Mouse (Mus musculus) hindbrain, embryonic 15.5 days (tissue): ENCODE measurements around the gene Serpina3a. TPM values are rescaled to one million over a fixed set of nuclear protein-coding genes. Genes with fewer than 3 reads are reported as not detected.
"Not testable (repeated sequence)": the region's sequence is repeated elsewhere in the genome, so short reads cannot be mapped to it uniquely, and the experiment has no call there.

Experiments
- ATAC-seq: fragments of 200-750 bp; cut with Nextera tagmentation; 2 replicates; pipeline ENCODE4 v1.8.0; 2017; ENCODE audit warnings: low read depth, moderate number of reproducible peaks, moderate TSS enrichment; ENCODE audit not compliant: low FRiP score
- H3K27ac ChIP-seq: fragments of 300-500 bp; sonication (generic); replicated peaks from 2 replicates; pipeline ENCODE4 v1.5.1; 2015; ENCODE audit warnings: mild to moderate bottlenecking, inconsistent platforms
- H3K27me3 ChIP-seq: fragments of 300-500 bp; sonication (generic); 2 replicates; pipeline ENCODE4 v1.6.1; 2015; ENCODE audit warnings: control low read depth, inconsistent platforms
- H3K36me3 ChIP-seq: fragments of 300-500 bp; sonication (generic); 2 replicates; pipeline ENCODE4 v1.6.1; 2015; ENCODE audit warnings: control low read depth, inconsistent platforms
- H3K4me1 ChIP-seq: fragments of 300-500 bp; sonication (generic); replicated peaks from 2 replicates; pipeline ENCODE4 v1.6.1; 2015; ENCODE audit warnings: control low read depth, inconsistent platforms
- H3K4me2 ChIP-seq: fragments of 300-500 bp; sonication (generic); 2 replicates; pipeline ENCODE4 v1.6.1; 2015; ENCODE audit warnings: moderate library complexity, mild to moderate bottlenecking, inconsistent platforms
- H3K4me3 ChIP-seq: fragments of 300-500 bp; sonication (generic); 2 replicates; pipeline ENCODE4 v1.5.1; 2015; ENCODE audit warnings: mild to moderate bottlenecking, inconsistent platforms
- H3K9ac ChIP-seq: fragments of 300-500 bp; sonication (generic); 2 replicates; pipeline ENCODE4 v1.6.1; 2015; ENCODE audit warnings: inconsistent platforms
- H3K9me3 ChIP-seq: fragments of 300-500 bp; sonication (generic); 2 replicates; pipeline ENCODE4 v1.6.1; 2016; ENCODE audit warnings: control low read depth, inconsistent platforms
- WGBS: fragments of 180-500 bp; shearing (Covaris S2); methylation state at CpG from one replicate; pipeline ENCODE4 v1.1.7; 2015; 5-methylcytosine and 5-hydroxymethylcytosine counted together
- polyA plus RNA-seq: library from polyadenylated mRNA; unstranded; fragments of >200 nt; fragmentation: Nextera tagmentation; extraction: Ambion mirVana; gene quantifications from 2 replicates; pipeline ENCODE4 v1.2.1, GENCODE M21; 2015

Serpina3a gene
- not detected in 2 replicates for polyA plus RNA-seq

DNA sequence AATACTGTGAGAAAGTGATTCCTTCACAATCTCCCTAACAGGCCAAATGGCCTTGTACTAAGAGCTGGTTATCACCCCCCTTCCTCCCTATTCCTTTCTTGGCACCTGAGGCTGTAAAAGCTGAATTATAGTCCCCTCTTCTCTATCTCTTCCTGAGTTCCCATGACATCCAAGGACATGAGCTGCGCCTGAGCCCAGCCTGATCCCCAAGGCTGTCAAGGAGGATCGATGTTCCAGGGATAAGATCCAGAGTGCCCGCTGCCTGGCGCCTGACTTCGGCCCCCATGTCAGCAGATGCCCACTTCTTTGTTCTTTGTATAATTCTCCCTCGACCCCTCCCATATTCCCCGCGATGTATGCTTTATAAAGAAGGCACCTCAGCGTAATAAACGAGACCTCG, at the start of gene Serpina3a:
TSS of gene Serpina3a (plus strand) at position 392 of the 400 bp plus-strand sequence.
- H3K4me2 ChIP-seq, H3K36me3 ChIP-seq, H3K4me1 ChIP-seq, ATAC-seq, H3K9ac ChIP-seq, H3K9me3 ChIP-seq, H3K4me3 ChIP-seq, H3K27ac ChIP-seq, H3K27me3 ChIP-seq: not testable (repeated sequence)
- 90% methylated on average over 11 of the region's 11 CpGs for WGBS

DNA sequence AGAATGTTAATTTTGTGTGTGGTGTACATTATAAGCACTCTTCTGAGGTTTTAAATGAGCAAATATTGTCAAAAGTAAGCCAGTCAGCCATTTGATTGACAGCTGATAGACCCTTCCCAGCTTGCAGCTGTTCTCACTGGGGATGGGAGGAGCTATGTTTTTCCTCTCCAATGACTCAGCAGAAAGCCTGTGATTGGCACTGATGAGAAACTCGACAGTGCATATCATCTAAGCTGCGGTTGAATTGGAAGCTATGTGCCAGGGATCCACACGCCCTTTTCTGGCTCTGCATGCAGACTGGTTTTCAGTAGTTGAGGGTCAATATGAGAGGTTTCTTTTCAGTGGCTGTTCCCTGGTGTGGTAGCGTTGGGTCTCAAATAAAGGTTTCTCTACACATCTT, 48.0 kb upstream of the Serpina3a start:
- Histone ChIP-seq H3K27me3 (no peaks in the 10 kb centered on the region), H3K4me2 (no peak overlapping the region), H3K36me3 (no peaks in the 10 kb centered on the region), H3K4me1 (no peaks in the 10 kb centered on the region), H3K27ac (no peak overlapping the region), H3K4me3 (no peak overlapping the region), H3K9ac (no peak overlapping the region), H3K9me3 (no peaks in the 10 kb centered on the region)
- ATAC-seq, result no peak
- WGBS, result 44% methylated on average over 4 of the region's 4 CpGs

DNA sequence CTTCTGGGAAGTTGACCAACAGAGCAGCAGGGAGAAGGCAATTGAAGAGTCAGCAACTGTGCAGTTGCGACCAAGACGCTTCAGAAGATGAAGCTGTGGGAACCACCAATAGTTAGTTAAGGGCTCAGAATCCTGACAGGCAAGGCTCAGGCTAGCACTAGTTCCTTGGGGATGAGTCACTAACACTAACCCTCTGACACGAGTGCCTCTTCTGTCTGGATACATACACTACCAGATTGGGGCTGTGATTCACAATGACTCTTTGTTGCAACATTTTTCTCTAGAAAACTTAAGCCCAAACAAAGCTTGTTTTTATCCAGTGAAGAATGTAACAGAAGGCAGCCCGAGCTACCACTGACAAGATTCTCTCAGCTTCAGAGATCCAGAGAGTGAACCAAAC, 47.5 kb upstream of the Serpina3a start:
- Histone ChIP-seq H3K27ac (no peak overlapping the region), H3K36me3 (no peaks in the 10 kb centered on the region), H3K9ac (no peak overlapping the region), H3K4me3 (no peak overlapping the region), H3K4me2 (no peak overlapping the region), H3K9me3 (no peaks in the 10 kb centered on the region), H3K4me1 (no peaks in the 10 kb centered on the region), H3K27me3 (no peaks in the 10 kb centered on the region)
- no peak for ATAC-seq
- WGBS, result 87% methylated on average over 4 of the region's 4 CpGs

DNA sequence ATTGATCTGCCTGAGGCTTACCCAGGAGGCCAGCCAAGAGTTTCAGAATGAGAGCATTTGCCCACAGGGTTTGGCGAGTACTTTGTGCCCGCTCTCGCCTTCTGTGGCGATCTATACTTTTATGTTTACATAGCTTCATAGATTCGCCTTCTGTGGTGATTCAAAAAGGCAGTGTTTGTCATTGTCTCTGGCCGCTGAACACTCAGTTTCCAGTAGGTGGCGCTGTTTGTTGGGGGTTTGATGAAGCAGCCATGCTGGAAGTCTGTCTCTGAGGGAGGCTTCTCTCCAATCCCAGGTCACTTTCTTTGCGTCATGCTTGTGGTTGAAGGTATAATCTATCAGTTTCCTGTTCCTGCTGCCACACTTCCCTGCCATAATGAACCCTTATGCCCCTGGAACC, 46.3 kb upstream of the Serpina3a start:
- ATAC-seq, result no peak
- no peaks in the 10 kb centered on the region for H3K36me3 ChIP-seq
- no peak overlapping the region for H3K9ac ChIP-seq
- no peak overlapping the region for H3K4me3 ChIP-seq
- no peaks in the 10 kb centered on the region for H3K9me3 ChIP-seq
- no peaks in the 10 kb centered on the region for H3K4me1 ChIP-seq
- WGBS, result 29% methylated on average over 8 of the region's 8 CpGs
- no peak overlapping the region for H3K27ac ChIP-seq
- H3K4me2 ChIP-seq, result no peak overlapping the region
- H3K27me3 ChIP-seq, result no peaks in the 10 kb centered on the region

DNA sequence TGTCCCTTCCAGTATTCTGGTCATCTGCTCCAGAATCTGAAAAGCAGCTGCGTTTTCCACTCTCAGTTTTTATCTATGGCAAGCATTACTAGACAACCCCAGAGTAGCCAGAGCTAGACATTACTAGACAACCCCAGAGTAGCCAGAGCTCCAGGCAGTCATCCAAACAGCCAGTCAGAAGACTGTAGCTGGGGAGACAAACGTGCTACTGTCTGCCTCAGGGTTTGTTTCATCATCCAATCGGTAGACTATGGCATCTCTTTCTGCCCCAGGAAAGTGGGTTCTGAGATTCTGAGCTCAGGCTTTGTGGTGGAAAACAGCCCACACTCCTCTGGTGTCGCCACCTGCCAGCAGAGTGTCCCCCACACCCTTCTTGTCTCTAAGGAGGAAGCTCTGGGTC, 45.0 kb upstream of the Serpina3a start:
- Histone ChIP-seq H3K4me2 (peak overlapping the region; percentile 51), H3K27ac (peak overlapping the region; percentile 65), H3K4me1 (no peaks in the 10 kb centered on the region), H3K36me3 (no peaks in the 10 kb centered on the region), H3K4me3 (peak overlapping the region; percentile 31), H3K27me3 (no peaks in the 10 kb centered on the region), H3K9me3 (no peaks in the 10 kb centered on the region), H3K9ac (peak overlapping the region; percentile 35; the same call in 1 of the 2 replicates)
- WGBS, result 24% methylated on average over 4 of the region's 4 CpGs
- peak; percentile 81 for ATAC-seq

DNA sequence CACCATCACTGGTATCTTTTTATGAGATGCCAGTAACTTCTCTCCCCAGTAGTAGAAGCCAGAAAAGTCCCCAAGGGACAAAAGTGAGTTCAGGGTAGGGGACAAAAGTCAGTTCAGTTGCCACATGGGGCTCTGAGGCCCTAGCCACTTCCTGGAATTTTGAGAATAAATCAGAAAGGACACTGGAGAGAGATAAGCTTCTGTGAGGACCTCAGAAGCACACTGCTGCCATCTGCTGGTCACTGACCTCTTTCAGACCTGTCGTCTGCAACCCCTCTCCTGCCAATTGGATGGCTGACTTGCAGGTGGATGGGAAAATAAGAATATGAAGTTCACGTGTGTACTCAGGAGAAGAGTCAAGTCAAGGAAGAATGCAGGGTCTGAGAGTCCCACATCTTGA, 42.9 kb upstream of the Serpina3a start:
- Histone ChIP-seq H3K27ac (no peak overlapping the region), H3K4me2 (no peak overlapping the region), H3K36me3 (no peaks in the 10 kb centered on the region), H3K4me3 (no peak overlapping the region), H3K4me1 (no peaks in the 10 kb centered on the region), H3K27me3 (no peaks in the 10 kb centered on the region), H3K9me3 (no peaks in the 10 kb centered on the region), H3K9ac (no peak overlapping the region)
- WGBS, result 10% methylated on average over 2 of the region's 2 CpGs
- ATAC-seq, result peak; percentile 71

DNA sequence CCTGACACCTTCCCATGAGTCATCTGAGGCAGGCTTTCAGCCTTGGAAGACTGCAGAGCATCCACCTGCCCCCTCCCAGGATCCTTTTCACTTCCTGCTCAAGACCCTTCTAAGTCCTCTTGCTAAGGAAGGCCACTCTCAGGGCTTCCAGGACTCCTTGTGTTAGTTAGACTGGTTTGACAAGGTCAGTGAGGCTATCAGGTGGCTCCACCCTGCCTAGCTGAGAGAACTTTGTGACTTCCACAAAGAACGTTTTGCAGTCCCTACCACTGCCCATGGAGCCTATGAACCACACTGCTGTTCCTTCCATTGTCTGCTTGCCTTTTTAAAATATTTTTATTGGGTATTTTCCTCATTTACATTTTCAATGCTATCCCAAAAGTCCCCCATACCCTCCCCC, 40.8 kb upstream of the Serpina3a start:
- Histone ChIP-seq H3K9me3 (no peaks in the 10 kb centered on the region), H3K4me1 (no peaks in the 10 kb centered on the region), H3K4me3 (no peak overlapping the region), H3K4me2 (no peak overlapping the region), H3K36me3 (no peaks in the 10 kb centered on the region), H3K27me3 (no peaks in the 10 kb centered on the region), H3K27ac (no peak overlapping the region), H3K9ac (no peak overlapping the region)
- 58% methylated on average over 1 of the region's 1 CpGs for WGBS
- ATAC-seq, result no peak

DNA sequence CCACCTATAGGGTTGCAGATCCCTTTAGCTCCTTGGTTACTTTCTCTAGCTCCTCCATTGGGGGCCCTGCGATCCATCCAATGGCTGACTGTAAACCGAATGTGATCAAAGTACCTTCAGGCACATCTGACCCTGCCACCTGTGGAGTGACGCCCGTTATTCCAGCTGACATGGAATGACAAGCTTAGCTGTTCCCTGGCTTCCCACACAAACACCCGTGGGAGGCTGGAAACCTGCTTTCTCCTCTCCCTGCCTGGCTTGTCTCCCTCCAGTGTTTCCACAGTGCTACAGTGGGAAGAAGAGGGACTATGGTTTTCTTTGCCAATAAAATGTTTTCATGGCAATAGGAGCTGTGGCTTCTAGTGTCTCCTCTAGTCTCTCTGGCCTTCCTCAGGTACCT, 40.2 kb upstream of the Serpina3a start:
- no peak for ATAC-seq
- Histone ChIP-seq H3K9ac (no peak overlapping the region), H3K36me3 (no peaks in the 10 kb centered on the region), H3K4me3 (no peak overlapping the region), H3K27me3 (no peaks in the 10 kb centered on the region), H3K4me1 (no peaks in the 10 kb centered on the region), H3K9me3 (no peaks in the 10 kb centered on the region), H3K27ac (no peak overlapping the region), H3K4me2 (no peak overlapping the region)
- WGBS, result 72% methylated on average over 5 of the region's 5 CpGs

DNA sequence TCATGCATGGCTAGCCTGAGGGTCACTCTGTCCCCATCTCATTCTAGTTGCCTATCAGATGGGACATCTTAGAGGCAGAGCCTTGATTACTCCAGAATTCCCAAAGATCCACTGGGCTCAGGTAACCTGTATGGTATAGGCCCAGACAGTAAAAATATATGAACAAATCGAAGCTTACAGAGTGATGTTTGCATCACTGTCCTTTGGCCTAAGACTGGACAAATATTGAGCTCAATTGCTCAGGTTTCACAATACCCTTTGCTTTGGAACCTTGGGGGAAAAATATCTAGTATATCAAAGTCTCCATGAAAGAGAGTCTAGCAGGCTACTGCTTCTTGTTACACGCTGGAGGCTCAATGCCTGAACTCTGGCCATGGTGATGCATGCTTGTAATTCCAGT, 22.4 kb upstream of the Serpina3a start:
- H3K9ac ChIP-seq, result no peak overlapping the region
- no peaks in the 10 kb centered on the region for H3K36me3 ChIP-seq
- WGBS, result 83% methylated on average over 2 of the region's 2 CpGs
- no peak for ATAC-seq
- no peaks in the 10 kb centered on the region for H3K4me1 ChIP-seq
- no peak overlapping the region for H3K4me2 ChIP-seq
- H3K27me3 ChIP-seq, result no peaks in the 10 kb centered on the region
- no peaks in the 10 kb centered on the region for H3K9me3 ChIP-seq
- no peak overlapping the region for H3K4me3 ChIP-seq
- no peak overlapping the region for H3K27ac ChIP-seq

DNA sequence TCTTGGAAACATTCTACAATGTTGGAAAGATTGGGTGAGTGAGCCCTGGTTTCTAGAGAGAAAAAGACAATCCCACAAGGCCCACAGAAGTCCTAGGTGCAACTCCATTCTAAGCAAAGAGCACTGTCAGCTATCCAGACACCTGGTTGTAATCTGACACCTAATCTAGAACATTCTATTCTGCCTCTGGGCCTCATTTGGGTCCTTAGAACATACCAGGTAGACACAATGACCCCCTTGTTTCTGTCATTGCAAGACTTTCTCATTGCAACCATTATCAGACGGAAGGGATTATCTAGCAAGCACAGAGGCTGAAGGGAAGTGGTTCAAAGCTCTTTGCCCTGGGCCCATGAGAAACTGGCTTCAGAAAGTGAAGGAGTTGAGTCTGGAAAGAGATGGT, 21.2 kb upstream of the Serpina3a start:
- no peaks in the 10 kb centered on the region for H3K9me3 ChIP-seq
- no peak overlapping the region for H3K27ac ChIP-seq
- no peak overlapping the region for H3K4me3 ChIP-seq
- H3K4me1 ChIP-seq, result no peaks in the 10 kb centered on the region
- H3K36me3 ChIP-seq, result no peaks in the 10 kb centered on the region
- no peak overlapping the region for H3K4me2 ChIP-seq
- no peak for ATAC-seq
- H3K9ac ChIP-seq, result no peak overlapping the region
- WGBS, result 96% methylated on average over 1 of the region's 1 CpGs
- H3K27me3 ChIP-seq, result no peaks in the 10 kb centered on the region

DNA sequence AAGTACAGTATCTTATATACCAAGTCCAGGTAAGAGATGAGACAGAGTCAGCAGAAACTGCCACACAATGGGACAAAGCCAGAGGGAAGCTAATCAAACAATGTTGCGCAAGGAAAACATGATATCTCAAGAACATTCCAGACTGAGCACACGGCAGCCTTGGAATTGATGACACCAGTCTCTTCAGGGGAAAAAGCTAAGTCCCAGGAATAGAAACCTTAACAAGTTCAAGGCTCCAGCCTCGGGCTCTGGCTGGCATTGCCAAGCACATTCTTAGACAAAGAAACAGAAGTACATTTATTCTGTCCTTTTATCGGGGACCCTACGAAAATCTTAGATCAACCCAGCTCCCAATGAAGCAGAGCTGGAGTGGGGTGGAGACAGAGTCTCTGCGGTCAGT, 11.8 kb upstream of the Serpina3a start, which contains the start of gene Serpina5:
TSS of gene Serpina5 (plus strand) at position 346 of the 400 bp plus-strand sequence.
- Histone ChIP-seq H3K27ac (no peak within 1 kb of the TSS), H3K27me3 (no peaks in the 10 kb centered on the region), H3K4me1 (no peaks in the 10 kb centered on the region), H3K9me3 (no peaks in the 10 kb centered on the region), H3K4me2 (no peak within 1 kb of the TSS), H3K4me3 (no peak within 1 kb of the TSS), H3K9ac (no peak within 1 kb of the TSS), H3K36me3 (no peaks in the 10 kb centered on the region)
- WGBS, result 92% methylated on average over 6 of the region's 6 CpGs
- ATAC-seq, result no peak

DNA sequence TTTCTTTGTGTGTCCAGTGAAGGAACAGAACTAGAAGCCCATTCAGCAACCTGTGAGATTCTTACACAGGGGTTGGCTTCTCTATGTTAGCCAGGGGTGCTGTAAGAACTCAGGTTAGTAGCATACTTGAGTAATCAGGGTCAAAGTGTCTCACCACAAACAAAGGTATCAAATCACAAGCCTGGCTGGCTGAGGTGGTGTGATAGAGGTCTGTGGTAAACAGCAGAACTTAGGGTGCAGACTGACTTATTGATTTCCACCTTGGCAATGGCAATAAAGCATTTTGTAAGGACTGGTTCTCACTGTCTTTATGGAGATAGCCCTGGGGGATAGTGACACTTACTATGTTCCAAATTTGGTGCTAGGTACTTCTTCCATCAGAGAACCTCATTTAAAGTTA, 6.7 kb upstream of the Serpina3a start:
- no peak overlapping the region for H3K4me2 ChIP-seq
- no peaks in the 10 kb centered on the region for H3K9me3 ChIP-seq
- no peak overlapping the region for H3K27ac ChIP-seq
- no peaks in the 10 kb centered on the region for H3K36me3 ChIP-seq
- no peaks in the 10 kb centered on the region for H3K27me3 ChIP-seq
- no peak overlapping the region for H3K9ac ChIP-seq
- no peak overlapping the region for H3K4me3 ChIP-seq
- no peak for ATAC-seq
- H3K4me1 ChIP-seq, result no peaks in the 10 kb centered on the region

DNA sequence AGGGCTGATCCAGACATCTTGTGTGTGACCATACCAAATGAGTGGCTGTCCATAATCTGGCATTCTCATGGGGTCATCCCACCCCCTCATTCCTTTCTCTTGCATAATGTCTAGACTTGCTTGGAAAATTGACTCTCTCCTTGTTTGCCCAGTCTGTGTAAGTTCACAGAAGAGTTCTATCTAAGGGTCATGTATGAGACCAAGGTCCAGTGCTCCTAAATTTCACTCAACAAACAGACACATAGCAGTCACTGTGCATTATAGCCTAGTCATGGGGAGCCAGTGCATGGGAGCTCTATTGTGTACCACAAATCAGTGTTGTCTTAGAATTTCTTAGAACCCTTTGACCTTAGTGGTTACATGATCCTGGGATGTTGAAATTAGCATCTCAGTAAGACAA, 5.6 kb upstream of the Serpina3a start:
- Histone ChIP-seq H3K4me1 (no peaks in the 10 kb centered on the region), H3K27ac (no peak overlapping the region), H3K4me2 (no peak overlapping the region), H3K9ac (no peak overlapping the region), H3K36me3 (no peaks in the 10 kb centered on the region), H3K27me3 (no peaks in the 10 kb centered on the region), H3K9me3 (no peaks in the 10 kb centered on the region), H3K4me3 (no peak overlapping the region)
- no peak for ATAC-seq
